Mouse (Mus musculus) intestine, embryonic 16.5 days (tissue): ENCODE measurements around the gene Prdm16. TPM values are rescaled to one million over a fixed set of nuclear protein-coding genes. Genes with fewer than 3 reads are reported as not detected.
A peak's percentile ranks its signal among the peaks of the same experiment; 100 is the strongest.

Experiments
- ATAC-seq: fragments of 200-750 bp; cut with Nextera tagmentation; 2 replicates; pipeline ENCODE4 v1.8.0; 2017; ENCODE audit warnings: moderate TSS enrichment, moderate library complexity
- H3K27ac ChIP-seq: fragments of 300-500 bp; sonication (generic); 2 replicates; pipeline ENCODE4 v1.5.1; 2014; ENCODE audit warnings: mild to moderate bottlenecking, low read length
- H3K27me3 ChIP-seq: fragments of 300-500 bp; sonication (generic); replicated peaks from 2 replicates; pipeline ENCODE4 v1.6.1; 2014; ENCODE audit warnings: low read length, control low read depth, mixed read lengths; ENCODE audit not compliant: control insufficient read depth, insufficient read depth
- H3K36me3 ChIP-seq: fragments of 300-500 bp; sonication (generic); 2 replicates; pipeline ENCODE4 v1.6.1; 2014; ENCODE audit warnings: low read length, control low read depth; ENCODE audit not compliant: control insufficient read depth, insufficient read depth
- H3K4me1 ChIP-seq: fragments of 300-500 bp; sonication (generic); 2 replicates; pipeline ENCODE4 v1.6.1; 2014; ENCODE audit warnings: low read length, control low read depth, mixed read lengths; ENCODE audit not compliant: control insufficient read depth, insufficient read depth
- H3K4me2 ChIP-seq: fragments of 300-500 bp; sonication (generic); 2 replicates; pipeline ENCODE4 v1.6.1; 2014; ENCODE audit warnings: low read depth, low read length, control low read depth
- H3K4me3 ChIP-seq: fragments of 300-500 bp; sonication (generic); 2 replicates; pipeline ENCODE4 v1.5.1; 2014; ENCODE audit warnings: mild to moderate bottlenecking, low read length
- H3K9ac ChIP-seq: fragments of 300-500 bp; sonication (generic); 2 replicates; pipeline ENCODE4 v1.6.1; 2014; ENCODE audit warnings: low read depth, low read length
- H3K9me3 ChIP-seq: fragments of 300-500 bp; sonication (generic); 2 replicates; pipeline ENCODE4 v1.6.1; 2016; ENCODE audit warnings: low read length, control low read depth; ENCODE audit not compliant: control insufficient read depth
- WGBS: fragments of 180-500 bp; shearing (Covaris S2); extraction: QIAGEN DNeasy Blood & Tissue Kit; methylation state at CpG from one replicate; pipeline ENCODE4 v1.1.7; 2014; 5-methylcytosine and 5-hydroxymethylcytosine counted together
- polyA plus RNA-seq: library from polyadenylated mRNA; unstranded; fragments of >200 nt; fragmentation: Nextera tagmentation; extraction: Ambion mirVana; gene quantifications from 2 replicates; pipeline ENCODE4 v1.2.1, GENCODE M21; 2015

Prdm16 gene
- polyA plus RNA-seq, 1 experiment from 2014 or later, result 17.6 TPM

GRCm38 (mm10) chr4:154519470-154520037, 117.1 kb downstream of the Prdm16 start:
- Histone ChIP-seq H3K4me3 (no peak overlapping the region), H3K4me2 (no peak overlapping the region), H3K9me3 (no peaks in the 10 kb centered on the region), H3K4me1 (peaks cover 23% of the 10 kb centered on the region), H3K27me3 (no peaks in the 10 kb centered on the region), H3K9ac (no peak overlapping the region), H3K27ac (no peak overlapping the region; the same call in 1 of the 2 replicates), H3K36me3 (no peaks in the 10 kb centered on the region)
- no peak for ATAC-seq
- 73% methylated on average over 16 of the region's 16 CpGs for WGBS

- Histone ChIP-seq H3K9me3 (no peaks in the 10 kb centered on the region), H3K36me3 (no peaks in the 10 kb centered on the region), H3K9ac (no peak overlapping the region), H3K27me3 (no peaks in the 10 kb centered on the region), H3K27ac (no peak overlapping the region), H3K4me2 (no peak overlapping the region), H3K4me3 (no peak overlapping the region), H3K4me1 (peaks cover 24% of the 10 kb centered on the region)
- no peak for ATAC-seq
- WGBS, result 73% methylated on average over 7 of the region's 7 CpGs
These were observed 118.7 kb downstream of the Prdm16 start for GRCm38 (mm10) chr4:154517991-154518390.

- Histone ChIP-seq H3K27ac (peak overlapping the region; percentile 81), H3K4me2 (no peak overlapping the region), H3K4me1 (peaks cover 35% of the 10 kb centered on the region), H3K4me3 (no peak overlapping the region), H3K36me3 (no peaks in the 10 kb centered on the region), H3K27me3 (no peaks in the 10 kb centered on the region), H3K9ac (no peak overlapping the region), H3K9me3 (no peaks in the 10 kb centered on the region)
- peak; percentile 46 for ATAC-seq
- WGBS, result 39% methylated on average over 8 of the region's 8 CpGs
These were observed 120.2 kb downstream of the Prdm16 start for GRCm38 (mm10) chr4:154516470-154516869.

- H3K4me3 ChIP-seq, result no peak overlapping the region
- H3K4me2 ChIP-seq, result no peak overlapping the region
- H3K4me1 ChIP-seq, result peaks cover 51% of the 10 kb centered on the region
- no peak for ATAC-seq
- H3K36me3 ChIP-seq, result no peaks in the 10 kb centered on the region
- no peak overlapping the region for H3K27ac ChIP-seq
- no peaks in the 10 kb centered on the region for H3K27me3 ChIP-seq
- H3K9ac ChIP-seq, result no peak overlapping the region
- H3K9me3 ChIP-seq, result no peaks in the 10 kb centered on the region
- WGBS, result 60% methylated on average over 2 of the region's 2 CpGs
These were observed 123.0 kb downstream of the Prdm16 start for GRCm38 (mm10) chr4:154513664-154514063.

GRCm38 (mm10) chr4:154512518-154513090, 124.1 kb downstream of the Prdm16 start:
- H3K27ac ChIP-seq, result peak overlapping the region; percentile 2; the same call in 1 of the 2 replicates
- H3K4me3 ChIP-seq, result no peak overlapping the region
- H3K9me3 ChIP-seq, result no peaks in the 10 kb centered on the region
- ATAC-seq, result no peak
- no peaks in the 10 kb centered on the region for H3K36me3 ChIP-seq
- no peaks in the 10 kb centered on the region for H3K27me3 ChIP-seq
- 52% methylated on average over 15 of the region's 15 CpGs for WGBS
- no peak overlapping the region for H3K9ac ChIP-seq
- H3K4me1 ChIP-seq, result peaks cover 54% of the 10 kb centered on the region
- no peak overlapping the region for H3K4me2 ChIP-seq

- Histone ChIP-seq H3K27me3 (0 out of 2 replicates have a peak, but pooled peaks cover 3% of the 10 kb centered on the region), H3K9ac (no peak overlapping the region), H3K9me3 (no peaks in the 10 kb centered on the region), H3K4me1 (peaks cover 51% of the 10 kb centered on the region), H3K27ac (peak overlapping the region; percentile 69), H3K4me2 (no peak overlapping the region), H3K36me3 (no peaks in the 10 kb centered on the region), H3K4me3 (no peak overlapping the region)
- WGBS, result 51% methylated on average over 4 of the region's 4 CpGs
- ATAC-seq, result peak; percentile 76
These were observed 124.9 kb downstream of the Prdm16 start for GRCm38 (mm10) chr4:154511767-154512166.

- Histone ChIP-seq H3K4me3 (no peak overlapping the region), H3K27ac (no peak overlapping the region), H3K27me3 (0 out of 2 replicates have a peak, but pooled peaks cover 3% of the 10 kb centered on the region), H3K9me3 (no peaks in the 10 kb centered on the region), H3K4me2 (no peak overlapping the region), H3K4me1 (peaks cover 49% of the 10 kb centered on the region), H3K9ac (no peak overlapping the region), H3K36me3 (no peaks in the 10 kb centered on the region)
- no peak for ATAC-seq
- 29% methylated on average over 20 of the region's 20 CpGs for WGBS
These were observed 129.8 kb downstream of the Prdm16 start for GRCm38 (mm10) chr4:154506774-154507435.

GRCm38 (mm10) chr4:154505313-154505712, 131.4 kb downstream of the Prdm16 start:
- no peak overlapping the region for H3K4me3 ChIP-seq
- 71% methylated on average over 5 of the region's 5 CpGs for WGBS
- 0 out of 2 replicates have a peak, but pooled peaks cover 3% of the 10 kb centered on the region for H3K27me3 ChIP-seq
- H3K9me3 ChIP-seq, result no peaks in the 10 kb centered on the region
- H3K27ac ChIP-seq, result no peak overlapping the region
- peaks cover 51% of the 10 kb centered on the region for H3K4me1 ChIP-seq
- no peak overlapping the region for H3K4me2 ChIP-seq
- H3K9ac ChIP-seq, result no peak overlapping the region
- no peaks in the 10 kb centered on the region for H3K36me3 ChIP-seq
- no peak for ATAC-seq

- peaks cover 55% of the 10 kb centered on the region for H3K4me1 ChIP-seq
- no peaks in the 10 kb centered on the region for H3K9me3 ChIP-seq
- H3K36me3 ChIP-seq, result no peaks in the 10 kb centered on the region
- 0 out of 2 replicates have a peak, but pooled peaks cover 3% of the 10 kb centered on the region for H3K27me3 ChIP-seq
- H3K9ac ChIP-seq, result no peak overlapping the region
- no peak overlapping the region for H3K4me3 ChIP-seq
- no peak overlapping the region for H3K27ac ChIP-seq
- WGBS, result 54% methylated on average over 21 of the region's 21 CpGs
- ATAC-seq, result no peak
- no peak overlapping the region for H3K4me2 ChIP-seq
These were observed 133.3 kb downstream of the Prdm16 start for GRCm38 (mm10) chr4:154503260-154503829.
